Mouse (Mus musculus): ENCODE results near the gene Baiap2. TPM values are rescaled to one million over a fixed set of nuclear protein-coding genes. Genes with fewer than 3 reads are reported as not detected.

The Baiap2 gene
- polyA plus RNA-seq, 1 experiment from 2014 or later: 11.2 TPM

GRCm38 (mm10) chr11:120041191-120042123 lies 98.9 kb downstream of the Baiap2 start:
- peak overlapping the region; percentile 46; the same call in 1 of the 2 replicates for H3K27ac ChIP-seq

GRCm38 (mm10) chr11:120042141-120042838 lies 99.7 kb downstream of the Baiap2 start:
- Histone ChIP-seq H3K4me1 (peaks cover 23% of the 10 kb centered on the region), H3K27me3 (peaks cover 8% of the 10 kb centered on the region), H3K9me3 (no peaks in the 10 kb centered on the region), H3K4me3 (replicated peaks) (no peak overlapping the region), H3K36me3 (replicated peaks) (no peaks in the 10 kb centered on the region), H3K4me2 (no peak overlapping the region), H3K9ac (no peak overlapping the region), H3K27ac (peak overlapping the region; percentile 46; the same call in 1 of the 2 replicates)
- no peak for ATAC-seq (ENCODE audit: low FRiP score)
- 81% methylated on average over 7 of the region's 7 CpGs for WGBS

More at GRCm38 (mm10) chr11:120041191-120042123, 98.9 kb downstream of the Baiap2 start:
- H3K9me3 ChIP-seq: no peaks in the 10 kb centered on the region
- H3K4me1 ChIP-seq: peaks cover 18% of the 10 kb centered on the region
- no peak overlapping the region for H3K9ac ChIP-seq
- H3K36me3 ChIP-seq (replicated peaks): no peaks in the 10 kb centered on the region
- H3K27me3 ChIP-seq: peaks cover 5% of the 10 kb centered on the region
- H3K4me2 ChIP-seq: no peak overlapping the region
- 77% methylated on average over 13 of the region's 13 CpGs for WGBS
- ATAC-seq (ENCODE audit: low FRiP score): no peak
- no peak overlapping the region for H3K4me3 ChIP-seq (replicated peaks)

GRCm38 (mm10) chr11:120045341-120045740 lies 102.8 kb downstream of the Baiap2 start:
- 0 out of 2 replicates have a peak overlapping the region, but pooled peaks have one; percentile 86 for H3K9ac ChIP-seq
- WGBS: 62% methylated on average over 4 of the region's 4 CpGs
- peaks cover 28% of the 10 kb centered on the region for H3K27me3 ChIP-seq
- H3K9me3 ChIP-seq: no peaks in the 10 kb centered on the region
- H3K36me3 ChIP-seq (replicated peaks): no peaks in the 10 kb centered on the region
- H3K4me2 ChIP-seq: peak overlapping the region; percentile 91
- H3K27ac ChIP-seq: no peak overlapping the region
- H3K4me3 ChIP-seq (replicated peaks): no peak overlapping the region
- no peak for ATAC-seq (ENCODE audit: low FRiP score)
- peaks cover 32% of the 10 kb centered on the region for H3K4me1 ChIP-seq

DNA sequence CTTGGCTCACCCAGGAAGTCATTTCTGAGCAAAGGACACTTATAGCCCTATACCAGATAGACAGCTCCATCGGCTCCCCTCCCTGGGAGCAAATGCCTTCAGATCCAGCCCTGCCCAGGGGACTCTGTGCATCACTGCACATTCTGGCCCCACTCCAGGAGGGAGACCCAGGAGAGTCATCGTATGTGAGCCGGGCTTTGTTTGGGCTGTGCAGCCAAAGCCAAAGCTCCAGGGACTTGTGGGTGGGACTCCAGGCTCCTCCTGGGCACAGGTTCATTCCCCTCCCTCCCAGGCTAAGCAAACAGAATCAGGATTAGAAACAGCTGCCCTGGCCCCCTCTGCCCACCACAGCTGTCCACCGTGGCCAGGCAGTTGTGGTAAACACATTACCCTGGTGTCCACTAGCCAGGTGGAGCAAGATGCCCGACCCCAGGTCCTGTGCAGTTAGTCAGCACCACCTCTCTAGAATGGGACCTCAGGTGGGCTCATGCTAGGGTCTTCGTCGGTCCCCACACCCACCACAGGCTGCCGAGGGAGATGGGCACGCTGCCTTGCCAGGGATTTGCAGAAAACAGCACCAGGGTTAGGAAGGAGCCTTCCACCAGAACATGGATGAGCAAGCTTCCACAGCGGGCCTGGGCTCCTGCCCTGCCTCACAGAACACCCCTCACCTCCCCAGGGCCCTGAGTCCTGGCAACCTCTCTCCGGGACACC lies 103.4 kb downstream of the Baiap2 start:
- Histone ChIP-seq H3K4me2 (peak overlapping the region; percentile 91), H3K9me3 (no peaks in the 10 kb centered on the region), H3K4me3 (replicated peaks) (peak overlapping the region; percentile 66), H3K27me3 (peaks cover 28% of the 10 kb centered on the region), H3K4me1 (peaks cover 34% of the 10 kb centered on the region), H3K27ac (peak overlapping the region; percentile 77), H3K36me3 (replicated peaks) (no peaks in the 10 kb centered on the region), H3K9ac (peak overlapping the region; percentile 86)
- WGBS: 43% methylated on average over 11 of the region's 11 CpGs
- ATAC-seq (ENCODE audit: low FRiP score): no peak

DNA sequence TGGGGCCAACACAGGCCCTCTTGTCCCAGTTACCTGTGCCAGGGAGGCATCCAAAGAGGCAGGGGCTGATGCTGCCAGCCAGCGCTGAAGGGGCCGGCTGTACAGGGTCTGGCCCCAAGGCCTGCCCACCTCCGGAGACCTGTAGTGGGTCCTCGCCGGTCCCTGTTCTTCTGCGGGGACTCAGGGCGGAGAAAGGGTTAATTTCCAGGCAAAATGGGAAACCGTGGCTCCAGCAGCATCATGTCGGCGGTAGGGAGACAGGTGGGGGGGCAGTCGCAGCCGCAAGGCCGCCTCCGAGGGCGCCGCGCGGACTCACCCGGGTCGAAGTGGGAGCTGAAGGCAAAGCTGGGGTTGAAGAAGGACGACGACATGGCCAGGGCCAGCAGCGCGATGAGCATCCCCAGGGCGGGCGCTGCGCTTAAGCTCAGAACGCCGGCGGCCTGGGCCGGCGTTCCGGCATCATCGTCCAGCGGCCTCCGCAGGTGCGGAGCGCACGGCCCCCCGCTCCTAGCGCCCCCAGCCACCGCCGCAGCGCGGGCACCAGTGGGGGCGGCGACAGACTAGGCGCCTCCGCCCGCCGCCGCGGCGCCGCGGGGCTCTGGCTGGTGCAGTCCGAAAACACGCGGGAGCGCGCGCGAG lies 104.1 kb downstream of the Baiap2 start, which contains the start of gene Aatk:
Gene Aatk (minus strand): TSS at position 615 of the 639 bp plus-strand sequence.
- peak within 1 kb of the TSS; percentile 86 for H3K9ac ChIP-seq
- no peaks in the 10 kb centered on the region for H3K9me3 ChIP-seq
- WGBS: under 1% methylated on average over 45 of the region's 63 CpGs
- peak within 1 kb of the TSS; percentile 77 for H3K27ac ChIP-seq
- peak; percentile 54 for ATAC-seq (ENCODE audit: low FRiP score)
- H3K4me1 ChIP-seq: peaks cover 41% of the 10 kb centered on the region
- peak within 1 kb of the TSS; percentile 66 for H3K4me3 ChIP-seq (replicated peaks)
- H3K4me2 ChIP-seq: peak within 1 kb of the TSS; percentile 91
- H3K36me3 ChIP-seq (replicated peaks): no peaks in the 10 kb centered on the region
- peaks cover 28% of the 10 kb centered on the region for H3K27me3 ChIP-seq

- H3K9me3 ChIP-seq: no peaks in the 10 kb centered on the region
- WGBS: 6% methylated on average over 23 of the region's 23 CpGs
- H3K4me3 ChIP-seq (replicated peaks): peak overlapping the region; percentile 66
- no peaks in the 10 kb centered on the region for H3K36me3 ChIP-seq (replicated peaks)
- H3K4me2 ChIP-seq: peak overlapping the region; percentile 91
- H3K27me3 ChIP-seq: peaks cover 28% of the 10 kb centered on the region
- H3K4me1 ChIP-seq: peaks cover 43% of the 10 kb centered on the region
- no peak overlapping the region for H3K27ac ChIP-seq
- peak overlapping the region; percentile 86 for H3K9ac ChIP-seq
- peak; percentile 50 for ATAC-seq (ENCODE audit: low FRiP score)
These were observed 105.1 kb downstream of the Baiap2 start for GRCm38 (mm10) chr11:120047531-120048251.

DNA sequence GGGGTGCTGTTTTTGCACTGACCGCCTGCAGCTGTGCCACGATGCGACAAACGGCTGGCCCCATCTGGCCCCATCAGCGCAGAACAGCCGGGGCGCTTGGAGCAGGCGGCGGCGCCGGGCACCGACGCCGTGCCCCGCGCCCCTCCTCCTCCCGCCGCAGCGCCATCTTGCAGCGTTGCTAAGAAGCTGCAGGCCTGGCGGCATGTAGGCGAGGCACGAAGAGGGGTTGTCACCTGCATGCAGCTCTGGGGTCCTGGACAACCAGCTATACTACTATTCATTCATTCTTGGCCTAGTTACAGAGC lies 105.6 kb downstream of the Baiap2 start:
- Histone ChIP-seq H3K4me2 (peak overlapping the region; percentile 91), H3K27ac (no peak overlapping the region), H3K4me3 (replicated peaks) (peak overlapping the region; percentile 66), H3K36me3 (replicated peaks) (no peaks in the 10 kb centered on the region), H3K9me3 (no peaks in the 10 kb centered on the region), H3K9ac (peak overlapping the region; percentile 86; the same call in 1 of the 2 replicates), H3K27me3 (peaks cover 28% of the 10 kb centered on the region), H3K4me1 (peaks cover 43% of the 10 kb centered on the region)
- ATAC-seq (ENCODE audit: low FRiP score): peak; percentile 40
- under 1% methylated on average over 23 of the region's 23 CpGs for WGBS

GRCm38 (mm10) chr11:120049067-120049466 lies 106.5 kb downstream of the Baiap2 start:
- 84% methylated on average over 8 of the region's 8 CpGs for WGBS
- no peaks in the 10 kb centered on the region for H3K36me3 ChIP-seq (replicated peaks)
- H3K4me2 ChIP-seq: no peak overlapping the region
- peaks cover 43% of the 10 kb centered on the region for H3K4me1 ChIP-seq
- no peak overlapping the region for H3K9ac ChIP-seq
- no peak for ATAC-seq (ENCODE audit: low FRiP score)
- H3K27me3 ChIP-seq: peaks cover 28% of the 10 kb centered on the region
- H3K9me3 ChIP-seq: no peaks in the 10 kb centered on the region
- H3K4me3 ChIP-seq (replicated peaks): no peak overlapping the region
- no peak overlapping the region for H3K27ac ChIP-seq

GRCm38 (mm10) chr11:120051124-120051811 lies 108.7 kb downstream of the Baiap2 start:
- H3K4me3 ChIP-seq (replicated peaks): no peak overlapping the region
- 0 out of 2 replicates have a peak overlapping the region, but pooled peaks have one; percentile 25 for H3K27ac ChIP-seq
- no peak overlapping the region for H3K4me2 ChIP-seq
- H3K36me3 ChIP-seq (replicated peaks): no peaks in the 10 kb centered on the region
- 0 out of 2 replicates have a peak overlapping the region, but pooled peaks have one; percentile 29 for H3K9ac ChIP-seq
- no peak for ATAC-seq (ENCODE audit: low FRiP score)
- peaks cover 25% of the 10 kb centered on the region for H3K27me3 ChIP-seq
- H3K4me1 ChIP-seq: peaks cover 33% of the 10 kb centered on the region
- WGBS: 48% methylated on average over 14 of the region's 14 CpGs
- no peaks in the 10 kb centered on the region for H3K9me3 ChIP-seq

GRCm38 (mm10) chr11:120052274-120052673 lies 109.7 kb downstream of the Baiap2 start:
- H3K9me3 ChIP-seq: no peaks in the 10 kb centered on the region
- H3K4me2 ChIP-seq: no peak overlapping the region
- H3K4me3 ChIP-seq (replicated peaks): no peak overlapping the region
- no peak overlapping the region for H3K27ac ChIP-seq
- no peaks in the 10 kb centered on the region for H3K36me3 ChIP-seq (replicated peaks)
- peaks cover 21% of the 10 kb centered on the region for H3K27me3 ChIP-seq
- H3K4me1 ChIP-seq: peaks cover 27% of the 10 kb centered on the region
- H3K9ac ChIP-seq: no peak overlapping the region
- WGBS: 82% methylated on average over 9 of the region's 9 CpGs
- no peak for ATAC-seq (ENCODE audit: low FRiP score)

Measured in forebrain, embryonic 12.5 days (tissue).